Mouse (Mus musculus) lung, embryonic 14.5 days (tissue): ENCODE results near the gene Ercc5. TPM values are rescaled to one million over a fixed set of nuclear protein-coding genes. Genes with fewer than 3 reads are reported as not detected.

Experiments used
- ATAC-seq: fragments of 200-750 bp; cut with Nextera tagmentation; 2 replicates; pipeline ENCODE4 v1.8.0; 2017; ENCODE audit warnings: mild to moderate bottlenecking, moderate TSS enrichment, moderate library complexity; ENCODE audit not compliant: insufficient read depth
- DNase-seq: peaks from one replicate; pipeline ENCODE4 v3.0.0-alpha.2; 2015
- H3K27ac ChIP-seq: fragments of 300-500 bp; sonication (generic); 2 replicates; pipeline ENCODE4 v1.5.1; 2014; ENCODE audit warnings: low read depth, mild to moderate bottlenecking, moderate library complexity
- H3K27me3 ChIP-seq: fragments of 300-500 bp; sonication (generic); 2 replicates; pipeline ENCODE4 v1.6.1; 2014; ENCODE audit warnings: low read length, control low read depth; ENCODE audit not compliant: insufficient read depth
- H3K36me3 ChIP-seq: fragments of 300-500 bp; sonication (generic); 2 replicates; pipeline ENCODE4 v1.6.1; 2014; ENCODE audit warnings: control low read depth; ENCODE audit not compliant: insufficient read depth
- H3K4me1 ChIP-seq: fragments of 300-500 bp; sonication (generic); 2 replicates; pipeline ENCODE4 v1.6.1; 2014; ENCODE audit warnings: antibody characterized with exemption, control low read depth; ENCODE audit not compliant: insufficient read depth
- H3K4me2 ChIP-seq: fragments of 300-500 bp; sonication (generic); 2 replicates; pipeline ENCODE4 v1.6.1; 2014; ENCODE audit warnings: mild to moderate bottlenecking
- H3K4me3 ChIP-seq: fragments of 300-500 bp; sonication (generic); 2 replicates; pipeline ENCODE4 v1.5.1; 2014; ENCODE audit warnings: low read depth, low read length
- H3K9ac ChIP-seq: fragments of 300-500 bp; sonication (generic); 2 replicates; pipeline ENCODE4 v1.6.1; 2014
- H3K9me3 ChIP-seq: fragments of 300-500 bp; sonication (generic); 2 replicates; pipeline ENCODE4 v1.6.1; 2016; ENCODE audit warnings: low read depth, low read length, control low read depth
- CTCF ChIP-seq: IDR thresholded peaks from 2 replicates; pipeline ENCODE4 v1.5.1; 2016; ENCODE audit warnings: antibody characterized with exemption, low read depth
- WGBS: fragments of 180-500 bp; shearing (Covaris S2); extraction: QIAGEN DNeasy Blood & Tissue Kit; methylation state at CpG from one replicate; pipeline ENCODE4 v1.1.7; 2014; 5-methylcytosine and 5-hydroxymethylcytosine counted together
- polyA plus RNA-seq: library from polyadenylated mRNA; unstranded; fragments of >200 nt; fragmentation: Nextera tagmentation; extraction: Ambion mirVana; gene quantifications from 2 replicates; pipeline ENCODE4 v1.2.1, GENCODE M21; 2014

Gene Ercc5
- polyA plus RNA-seq, 1 experiment from 2014 or later = 23.6 TPM

DNA sequence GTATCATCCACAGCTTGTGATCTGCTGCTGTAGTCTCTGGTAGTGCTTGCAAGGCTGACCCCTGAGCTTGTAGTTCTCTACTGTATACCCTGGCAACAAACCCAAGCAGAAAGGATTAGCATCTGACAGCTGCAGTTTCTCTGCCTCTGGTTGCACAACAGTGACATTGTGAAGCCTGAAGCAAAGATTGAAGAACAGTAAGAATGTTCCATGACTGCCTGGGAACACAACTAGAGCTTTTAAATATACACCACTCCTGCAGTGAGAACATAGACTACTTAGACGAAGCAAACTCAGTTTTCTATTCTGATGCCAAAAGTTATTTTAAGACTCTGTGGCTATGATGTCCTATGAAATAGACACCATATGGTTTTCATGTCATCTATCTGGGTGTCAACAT, 71.3 kb downstream of the Ercc5 start, which contains the start of gene Mettl21e:
TSS of gene Mettl21e (minus strand) at position 86 of the 400 bp plus-strand sequence.
- H3K4me3 ChIP-seq = no peak within 1 kb of the TSS
- no peak for TF ChIP-seq CTCF
- H3K27ac ChIP-seq = peak within 1 kb of the TSS; percentile 67; the same call in 1 of the 2 replicates
- WGBS = 33% methylated on average over 1 of the region's 1 CpGs
- ATAC-seq (peak; percentile 90), DNase-seq (peak; percentile 87)
- H3K4me1 ChIP-seq = 0 out of 2 replicates have a peak, but pooled peaks cover 3% of the 10 kb centered on the region
- no peaks in the 10 kb centered on the region for H3K9me3 ChIP-seq
- H3K36me3 ChIP-seq = no peaks in the 10 kb centered on the region
- no peak within 1 kb of the TSS for H3K9ac ChIP-seq
- no peaks in the 10 kb centered on the region for H3K27me3 ChIP-seq
- H3K4me2 ChIP-seq = no peak within 1 kb of the TSS

DNA sequence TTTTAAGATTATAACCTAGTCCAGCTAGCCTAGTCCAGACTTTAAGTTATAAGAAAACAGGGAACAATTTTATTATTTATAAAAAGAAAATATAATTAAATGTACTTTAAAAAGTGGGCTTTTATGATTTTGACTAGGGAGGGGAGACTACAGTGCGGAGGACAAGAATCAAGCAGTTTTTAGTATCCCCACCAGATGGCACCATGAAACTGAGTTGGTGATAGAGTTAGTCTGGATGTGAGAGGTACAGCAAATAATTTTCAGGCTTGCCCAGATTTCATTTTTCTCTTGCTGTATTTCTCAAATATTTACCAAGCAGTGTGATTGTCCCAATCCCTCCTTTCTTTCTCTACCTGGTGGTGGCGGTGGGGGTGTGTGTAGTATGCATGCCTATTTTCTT, 81.5 kb downstream of the Ercc5 start:
- no peaks in the 10 kb centered on the region for H3K4me1 ChIP-seq
- H3K4me2 ChIP-seq = no peak overlapping the region
- ATAC-seq (peak; percentile 82), DNase-seq (peak; percentile 83)
- H3K36me3 ChIP-seq = no peaks in the 10 kb centered on the region
- no peak overlapping the region for H3K9ac ChIP-seq
- H3K9me3 ChIP-seq = no peaks in the 10 kb centered on the region
- TF ChIP-seq CTCF = peak; percentile 75
- no peaks in the 10 kb centered on the region for H3K27me3 ChIP-seq
- H3K4me3 ChIP-seq = no peak overlapping the region
- no peak overlapping the region for H3K27ac ChIP-seq
- 43% methylated on average over 2 of the region's 2 CpGs for WGBS

Other genes with a start within 250 kb of the Ercc5 start
- 63.2 and 69.5 TPM in 2 replicates for gene Tpp2, start 214.1 kb upstream of the Ercc5 start, polyA plus RNA-seq
- gene Mettl21c, start 127.7 kb upstream of the Ercc5 start, polyA plus RNA-seq = 0.49 and 0.57 TPM in 2 replicates
- gene Gm8251, start 85.8 kb upstream of the Ercc5 start, polyA plus RNA-seq = 0.14 and 0.15 TPM in 2 replicates
- 93.6 and 96.0 TPM in 2 replicates for gene Tex30, start 45.3 kb upstream of the Ercc5 start, polyA plus RNA-seq
- 71.2 and 73.7 TPM in 2 replicates for gene Kdelc1, start 28.9 kb upstream of the Ercc5 start, polyA plus RNA-seq
- gene Bivm, start 28.8 kb upstream of the Ercc5 start, polyA plus RNA-seq = 18.9 and 21.1 TPM in 2 replicates
- gene Mettl21e, start 71.2 kb downstream of the Ercc5 start, polyA plus RNA-seq = 0.45 TPM in 2 replicates